Mouse (Mus musculus) kidney, embryonic 15.5 days (tissue): Measurements from ENCODE around the gene Lsr. TPM values are rescaled to one million over a fixed set of nuclear protein-coding genes. Genes with fewer than 3 reads are reported as not detected.

Source experiments
- ATAC-seq: fragments of 200-750 bp; cut with Nextera tagmentation; replicated peaks from 2 replicates; pipeline ENCODE4 v1.8.0; 2017; ENCODE audit warnings: moderate TSS enrichment; ENCODE audit not compliant: low FRiP score
- H3K27ac ChIP-seq: fragments of 300-500 bp; sonication (generic); 2 replicates; pipeline ENCODE4 v1.5.1; 2015; ENCODE audit warnings: mild to moderate bottlenecking, inconsistent platforms
- H3K27me3 ChIP-seq: fragments of 300-500 bp; sonication (generic); 2 replicates; pipeline ENCODE4 v1.6.1; 2015; ENCODE audit warnings: inconsistent platforms
- H3K36me3 ChIP-seq: fragments of 300-500 bp; sonication (generic); 2 replicates; pipeline ENCODE4 v1.6.1; 2015; ENCODE audit warnings: inconsistent platforms
- H3K4me1 ChIP-seq: fragments of 300-500 bp; sonication (generic); 2 replicates; pipeline ENCODE4 v1.6.1; 2015; ENCODE audit warnings: inconsistent platforms
- H3K4me2 ChIP-seq: fragments of 300-500 bp; sonication (generic); 2 replicates; pipeline ENCODE4 v1.6.1; 2015; ENCODE audit warnings: moderate library complexity, mild to moderate bottlenecking, inconsistent platforms
- H3K4me3 ChIP-seq: fragments of 300-500 bp; sonication (generic); replicated peaks from 2 replicates; pipeline ENCODE4 v1.5.1; 2015; ENCODE audit warnings: mild to moderate bottlenecking, inconsistent platforms
- H3K9ac ChIP-seq: fragments of 300-500 bp; sonication (generic); 2 replicates; pipeline ENCODE4 v1.6.1; 2015; ENCODE audit warnings: mild to moderate bottlenecking, inconsistent platforms
- H3K9me3 ChIP-seq: fragments of 300-500 bp; sonication (generic); replicated peaks from 2 replicates; pipeline ENCODE4 v1.6.1; 2016; ENCODE audit warnings: inconsistent platforms
- WGBS: fragments of 180-500 bp; shearing (Covaris S2); methylation state at CpG from one replicate; pipeline ENCODE4 v1.1.7; 2015; ENCODE audit warnings: mixed read lengths; 5-methylcytosine and 5-hydroxymethylcytosine counted together
- polyA plus RNA-seq: library from polyadenylated mRNA; unstranded; fragments of >200 nt; fragmentation: Nextera tagmentation; extraction: Ambion mirVana; gene quantifications from 2 replicates; pipeline ENCODE4 v1.2.1, GENCODE M21; 2015

Lsr gene
- polyA plus RNA-seq, 1 experiment from 2014 or later = 62.7 TPM

DNA sequence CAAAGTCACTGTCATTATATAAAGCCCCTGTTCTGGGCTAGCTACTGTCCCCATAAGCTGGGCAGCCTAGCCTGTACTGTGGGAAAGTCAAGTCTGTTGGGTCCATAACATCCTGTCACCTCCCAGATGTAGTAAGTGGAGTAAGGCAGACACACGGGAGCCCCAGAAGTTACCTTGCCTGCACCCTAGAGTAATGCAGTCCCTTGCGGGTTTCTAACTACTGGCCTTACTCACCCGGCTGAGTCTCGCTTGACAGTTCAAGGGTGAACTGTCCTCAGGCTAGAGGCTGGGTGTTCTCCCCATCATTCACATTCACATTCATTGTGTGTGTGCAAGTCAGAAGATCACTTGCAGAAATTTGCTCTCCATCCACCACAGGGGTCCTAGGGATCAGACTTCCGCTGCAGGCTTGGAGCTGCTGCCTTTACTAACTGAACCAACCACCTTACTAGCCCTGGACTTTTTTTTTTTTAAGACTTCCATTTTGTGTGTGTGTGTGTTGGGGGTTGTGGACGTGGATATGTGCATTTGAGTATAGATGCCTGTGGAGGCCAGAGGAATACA is 13.4 kb downstream of the Lsr start:
- no peak for ATAC-seq
- H3K9ac ChIP-seq = no peak overlapping the region
- peaks cover 49% of the 10 kb centered on the region for H3K36me3 ChIP-seq
- H3K27me3 ChIP-seq = no peaks in the 10 kb centered on the region
- H3K4me1 ChIP-seq = peaks cover 24% of the 10 kb centered on the region
- H3K27ac ChIP-seq = no peak overlapping the region
- H3K9me3 ChIP-seq = no peaks in the 10 kb centered on the region
- H3K4me2 ChIP-seq = no peak overlapping the region
- WGBS = 91% methylated on average over 6 of the region's 6 CpGs
- no peak overlapping the region for H3K4me3 ChIP-seq

DNA sequence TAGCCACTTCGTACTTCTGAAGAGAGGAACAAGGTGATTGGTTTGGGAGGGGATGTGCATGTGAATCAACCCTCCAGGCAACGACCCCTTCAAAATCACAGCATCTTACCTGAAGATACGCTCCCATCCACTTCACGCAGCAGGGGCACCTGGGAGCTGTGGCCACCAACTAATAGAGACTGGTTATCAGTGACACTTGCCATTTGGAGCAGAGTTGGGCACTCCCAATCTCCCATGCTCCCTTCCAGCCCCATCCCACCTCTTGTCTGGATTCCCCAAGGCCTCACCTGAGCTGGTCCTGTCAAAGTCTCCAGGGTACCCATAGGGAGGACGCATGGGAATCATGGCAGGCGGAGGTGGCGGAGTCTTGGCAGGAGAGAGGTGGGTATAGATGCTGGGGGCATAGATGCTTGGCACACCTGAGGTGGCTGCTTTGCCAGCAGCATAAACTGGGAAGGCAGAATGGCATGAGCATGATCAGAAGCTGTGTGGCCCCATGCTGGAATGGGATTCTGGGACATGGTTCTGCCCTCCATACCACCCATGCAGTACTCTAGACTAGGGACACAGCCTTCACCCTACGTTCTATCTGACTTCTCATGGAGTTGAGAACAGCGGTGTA is 14.3 kb downstream of the Lsr start:
- WGBS = 94% methylated on average over 9 of the region's 9 CpGs
- no peaks in the 10 kb centered on the region for H3K9me3 ChIP-seq
- no peak overlapping the region for H3K4me2 ChIP-seq
- H3K4me3 ChIP-seq = no peak overlapping the region
- no peaks in the 10 kb centered on the region for H3K27me3 ChIP-seq
- no peak overlapping the region for H3K9ac ChIP-seq
- ATAC-seq = no peak
- H3K36me3 ChIP-seq = peaks cover 52% of the 10 kb centered on the region
- 0 out of 2 replicates have a peak overlapping the region, but pooled peaks have one; percentile 99 for H3K27ac ChIP-seq
- peaks cover 24% of the 10 kb centered on the region for H3K4me1 ChIP-seq

DNA sequence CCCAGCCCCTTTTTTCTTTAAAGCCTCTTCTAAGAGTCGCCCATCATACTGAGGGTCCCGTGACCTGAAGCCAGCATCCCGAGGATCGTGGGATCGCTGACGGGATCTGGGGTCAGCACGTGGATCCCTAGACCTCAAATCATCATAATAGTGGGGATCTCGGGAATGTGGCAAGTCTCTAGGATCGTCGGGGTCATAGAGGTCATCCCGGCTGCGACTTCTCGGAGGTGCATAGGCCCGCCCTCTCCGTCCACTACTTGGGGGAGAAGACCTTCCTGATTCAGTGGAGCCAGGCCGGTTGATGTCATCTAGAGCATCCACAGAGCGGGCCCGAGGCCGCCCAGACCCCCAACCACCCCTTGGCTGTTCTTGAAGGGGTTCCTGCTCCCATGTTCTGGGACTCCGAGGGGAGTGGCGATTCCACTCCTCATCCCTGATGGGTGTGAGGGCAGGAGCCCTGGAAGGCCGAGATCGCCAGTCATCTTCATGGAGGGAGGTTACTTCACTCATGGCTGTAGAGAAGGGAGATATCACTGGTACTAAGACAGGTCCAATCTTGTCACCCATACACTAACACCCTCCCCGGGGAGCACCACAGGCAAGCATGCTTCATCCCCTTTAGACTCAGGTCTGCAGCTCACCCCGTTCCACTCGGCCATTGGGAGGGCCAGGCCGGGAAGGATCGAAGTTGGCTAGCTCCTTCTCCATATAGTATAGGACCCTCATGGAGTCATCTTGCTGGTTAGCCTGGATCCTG is 15.0 kb downstream of the Lsr start:
- Histone ChIP-seq H3K4me3 (peak overlapping the region; percentile 93), H3K27ac (peak overlapping the region; percentile 99), H3K4me1 (peaks cover 24% of the 10 kb centered on the region), H3K36me3 (peaks cover 59% of the 10 kb centered on the region), H3K27me3 (no peaks in the 10 kb centered on the region), H3K9ac (peak overlapping the region; percentile 100), H3K9me3 (no peaks in the 10 kb centered on the region), H3K4me2 (peak overlapping the region; percentile 90)
- WGBS = 69% methylated on average over 28 of the region's 28 CpGs
- ATAC-seq = no peak

DNA sequence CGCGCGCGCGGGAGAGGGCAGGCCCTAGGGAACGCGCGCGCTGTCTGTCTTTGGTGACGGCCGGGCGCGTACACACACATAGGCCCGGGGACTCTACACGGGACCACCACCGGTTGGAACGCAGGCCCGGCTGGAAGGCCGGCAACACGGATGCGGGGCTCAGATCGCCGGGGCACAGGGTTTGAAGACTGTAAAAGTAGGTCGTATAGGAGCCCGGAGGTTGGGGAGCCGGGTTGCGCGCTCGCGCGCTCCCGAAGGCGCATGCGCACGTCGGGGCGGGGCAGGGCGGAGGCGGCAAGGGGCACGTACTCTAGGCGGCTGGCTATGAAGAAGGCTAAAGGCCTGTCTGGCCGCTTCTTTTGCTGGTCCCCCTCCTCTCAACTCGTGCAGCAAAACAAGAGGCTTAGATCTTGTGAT is 15.9 kb downstream of the Lsr start:
- no peaks in the 10 kb centered on the region for H3K27me3 ChIP-seq
- no peaks in the 10 kb centered on the region for H3K9me3 ChIP-seq
- peaks cover 62% of the 10 kb centered on the region for H3K36me3 ChIP-seq
- peak overlapping the region; percentile 99 for H3K27ac ChIP-seq
- peaks cover 24% of the 10 kb centered on the region for H3K4me1 ChIP-seq
- peak overlapping the region; percentile 90 for H3K4me2 ChIP-seq
- ATAC-seq = peak; percentile 71
- H3K9ac ChIP-seq = peak overlapping the region; percentile 100
- peak overlapping the region; percentile 93 for H3K4me3 ChIP-seq
- under 1% methylated on average over 43 of the region's 43 CpGs for WGBS

DNA sequence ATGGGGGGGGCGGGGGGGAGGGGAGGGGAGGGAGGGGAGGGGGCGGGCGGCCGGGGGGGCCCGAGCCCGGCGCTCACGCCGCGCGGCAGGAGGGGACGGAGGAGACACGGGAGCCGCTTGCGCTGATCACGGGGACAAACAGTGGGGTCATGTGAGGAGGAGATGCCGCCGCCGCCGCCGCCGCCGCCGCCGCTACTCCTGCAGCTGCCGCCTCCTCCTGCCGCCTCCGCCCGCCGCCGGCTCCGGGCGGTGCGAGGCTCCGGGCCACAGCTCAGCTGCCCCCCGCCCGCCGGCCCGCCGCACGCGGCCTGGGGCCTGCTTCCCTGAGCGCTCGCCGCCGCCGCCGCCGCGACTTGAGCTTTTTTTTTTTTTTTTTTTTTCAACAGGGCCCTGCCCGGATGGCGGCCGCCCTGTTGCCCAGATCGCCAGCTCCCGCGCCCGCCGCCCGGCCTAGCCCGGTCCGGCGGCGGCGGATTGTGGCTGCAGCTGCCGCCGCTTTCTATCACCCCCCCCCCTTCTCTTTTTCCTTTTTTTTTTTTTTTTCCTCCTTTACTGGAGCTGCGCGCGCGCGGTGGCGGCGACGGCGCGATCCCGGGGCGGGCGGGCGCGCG is 16.4 kb downstream of the Lsr start, which contains the start of gene Usf2:
Gene Usf2, minus strand, starts transcription at position 48 of the 611 bp plus-strand sequence.
- WGBS = 0% methylated on average over 60 of the region's 82 CpGs
- peak; percentile 49 for ATAC-seq
- Histone ChIP-seq H3K4me3 (peak within 1 kb of the TSS; percentile 93), H3K9me3 (no peaks in the 10 kb centered on the region), H3K4me2 (peak within 1 kb of the TSS; percentile 90), H3K27ac (peak within 1 kb of the TSS; percentile 99), H3K4me1 (peaks cover 24% of the 10 kb centered on the region), H3K27me3 (no peaks in the 10 kb centered on the region), H3K36me3 (peaks cover 66% of the 10 kb centered on the region), H3K9ac (peak within 1 kb of the TSS; percentile 100)

DNA sequence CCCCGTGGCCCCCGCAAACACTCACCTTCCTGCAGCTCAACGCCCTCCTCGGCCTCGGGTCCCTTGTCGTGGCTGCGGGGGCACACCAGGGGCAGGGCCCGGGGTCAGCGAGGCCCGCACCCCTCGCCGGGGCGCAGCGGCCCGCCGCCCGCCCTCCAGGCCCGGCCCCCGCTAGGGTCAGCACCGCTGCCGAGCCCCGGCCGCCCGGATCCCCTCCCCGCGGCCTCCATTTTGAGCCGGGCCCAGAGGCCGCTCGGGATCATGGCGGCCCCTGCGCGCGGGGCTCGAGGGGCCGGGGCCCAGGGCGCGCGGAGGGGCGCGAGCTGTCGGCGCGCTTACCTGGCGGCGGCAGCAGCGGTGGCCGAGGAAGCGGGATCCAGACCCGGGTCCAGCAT is 16.9 kb downstream of the Lsr start:
- WGBS = under 1% methylated on average over 42 of the region's 49 CpGs
- Histone ChIP-seq H3K4me1 (peaks cover 24% of the 10 kb centered on the region), H3K27me3 (no peaks in the 10 kb centered on the region), H3K9ac (peak overlapping the region; percentile 100), H3K36me3 (peaks cover 66% of the 10 kb centered on the region), H3K4me3 (peak overlapping the region; percentile 93), H3K9me3 (no peaks in the 10 kb centered on the region), H3K4me2 (peak overlapping the region; percentile 90), H3K27ac (peak overlapping the region; percentile 99)
- ATAC-seq = peak; percentile 34

DNA sequence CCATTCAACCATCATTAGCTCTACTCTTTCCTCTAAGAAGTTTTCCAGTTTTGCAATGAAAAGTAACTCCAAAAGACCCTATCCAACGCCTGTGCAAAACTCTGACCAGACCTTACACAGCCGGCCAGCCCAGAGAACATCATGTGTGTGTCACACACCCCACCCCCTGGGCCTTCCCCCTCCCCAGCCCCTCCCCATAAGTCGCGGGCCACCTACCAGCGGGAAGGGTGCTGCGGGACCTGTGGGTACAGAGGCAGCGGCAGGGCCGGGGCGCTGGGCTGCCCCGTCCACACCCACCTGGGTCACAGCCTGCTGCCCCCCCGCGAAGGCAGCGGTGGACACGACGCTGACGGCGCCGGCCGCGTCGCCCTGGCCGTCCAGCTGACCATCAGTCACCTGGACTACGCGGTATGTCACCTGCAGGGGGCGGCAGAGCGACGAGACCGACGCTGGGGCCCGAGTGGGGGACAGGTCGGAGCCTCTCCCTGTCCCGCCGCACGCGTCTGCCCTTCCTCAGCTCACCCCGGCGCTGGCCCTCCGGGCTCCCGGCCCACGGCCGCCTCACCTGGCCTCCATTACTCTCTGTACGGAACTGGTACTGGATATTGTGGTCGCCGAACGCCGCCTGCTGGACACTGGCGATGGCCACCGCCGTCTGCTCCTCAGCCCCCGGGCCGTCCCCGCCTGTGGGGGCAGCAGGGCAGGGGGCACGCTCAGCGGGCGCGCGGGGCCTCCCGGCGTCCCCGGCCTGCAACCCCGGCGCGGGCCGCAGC is 17.5 kb downstream of the Lsr start:
- Histone ChIP-seq H3K4me2 (peak overlapping the region; percentile 90), H3K36me3 (peaks cover 67% of the 10 kb centered on the region), H3K9ac (peak overlapping the region; percentile 100), H3K4me3 (peak overlapping the region; percentile 93), H3K27me3 (no peaks in the 10 kb centered on the region), H3K27ac (peak overlapping the region; percentile 99), H3K9me3 (no peaks in the 10 kb centered on the region), H3K4me1 (peaks cover 24% of the 10 kb centered on the region)
- peak; percentile 81 for ATAC-seq
- WGBS = under 1% methylated on average over 56 of the region's 64 CpGs

DNA sequence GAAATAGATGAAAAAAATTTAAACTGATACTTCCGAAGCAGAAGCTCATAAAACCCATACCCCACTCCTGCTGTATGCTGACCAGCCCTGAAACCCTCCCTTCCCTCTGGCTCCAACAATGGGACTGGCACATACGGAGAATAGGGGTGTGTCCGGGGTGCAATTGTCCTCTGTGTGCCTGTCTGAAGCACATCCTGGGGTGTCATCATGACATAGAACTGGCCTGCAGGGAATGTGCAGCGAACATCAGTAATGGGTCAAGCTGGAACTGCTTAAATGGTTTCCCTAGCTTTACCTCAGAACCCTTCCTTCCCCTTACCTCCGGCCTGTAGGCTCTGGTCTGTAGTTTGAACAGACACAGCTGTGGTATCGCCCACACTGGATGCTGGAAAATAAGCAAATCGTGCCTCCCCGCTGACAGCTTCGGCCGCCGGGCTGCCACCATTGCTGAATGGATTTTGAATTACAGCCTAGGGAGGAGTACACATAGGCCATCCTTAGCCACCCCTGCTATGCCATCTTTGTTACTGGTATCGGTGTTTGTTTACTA is 18.2 kb downstream of the Lsr start:
- H3K4me1 ChIP-seq = peaks cover 24% of the 10 kb centered on the region
- H3K27me3 ChIP-seq = no peaks in the 10 kb centered on the region
- ATAC-seq = no peak
- peaks cover 74% of the 10 kb centered on the region for H3K36me3 ChIP-seq
- WGBS = 77% methylated on average over 12 of the region's 12 CpGs
- H3K27ac ChIP-seq = 0 out of 2 replicates have a peak overlapping the region, but pooled peaks have one; percentile 99
- H3K4me2 ChIP-seq = peak overlapping the region; percentile 90
- peak overlapping the region; percentile 93 for H3K4me3 ChIP-seq
- H3K9me3 ChIP-seq = no peaks in the 10 kb centered on the region
- peak overlapping the region; percentile 100 for H3K9ac ChIP-seq

DNA sequence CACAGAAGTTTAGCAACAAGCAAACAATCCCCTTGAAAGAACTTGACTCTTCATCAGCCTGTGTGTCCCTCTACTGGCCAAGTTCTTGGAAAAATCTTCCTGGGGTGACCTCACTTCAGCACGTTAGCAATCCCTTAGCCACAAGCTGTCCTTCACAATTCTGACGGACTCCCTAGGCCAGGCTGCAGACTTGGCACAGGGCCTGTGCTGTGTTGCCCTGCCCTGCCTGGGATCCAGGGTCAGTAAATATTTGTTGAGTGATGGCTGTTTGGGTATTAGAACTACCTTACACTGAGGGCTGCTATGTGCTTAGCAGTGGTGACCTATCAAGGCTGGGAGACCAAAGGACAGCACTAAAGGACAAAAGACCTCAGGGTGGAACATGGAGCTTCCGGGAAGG is 19.2 kb downstream of the Lsr start:
- Histone ChIP-seq H3K9me3 (no peaks in the 10 kb centered on the region), H3K4me3 (no peak overlapping the region), H3K36me3 (peaks cover 74% of the 10 kb centered on the region), H3K27ac (no peak overlapping the region), H3K27me3 (no peaks in the 10 kb centered on the region), H3K9ac (no peak overlapping the region), H3K4me1 (peaks cover 24% of the 10 kb centered on the region), H3K4me2 (no peak overlapping the region)
- WGBS = 81% methylated on average over 3 of the region's 3 CpGs
- ATAC-seq = no peak

DNA sequence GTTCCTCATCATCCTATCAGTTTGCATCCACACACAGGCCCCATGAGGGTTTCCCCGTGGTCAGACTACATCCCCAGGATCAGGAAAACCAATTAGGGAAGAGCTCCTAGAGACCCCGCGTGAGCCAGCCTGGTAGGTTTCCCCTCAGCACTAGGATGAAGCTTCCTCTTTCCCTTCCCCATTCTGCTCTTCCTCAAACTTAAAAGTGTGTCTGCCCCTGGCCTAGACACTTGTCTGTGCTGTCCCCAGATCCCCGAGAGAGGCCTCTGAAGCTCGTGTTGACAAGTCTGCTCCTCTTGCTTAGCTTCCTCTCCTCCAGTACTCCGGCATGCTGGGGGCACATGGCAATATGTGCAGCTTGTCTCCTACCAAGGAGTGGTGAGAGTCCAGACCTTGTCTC is 19.8 kb downstream of the Lsr start:
- H3K4me1 ChIP-seq = peaks cover 18% of the 10 kb centered on the region
- no peak overlapping the region for H3K4me3 ChIP-seq
- H3K27ac ChIP-seq = no peak overlapping the region
- 85% methylated on average over 6 of the region's 6 CpGs for WGBS
- no peak for ATAC-seq
- H3K27me3 ChIP-seq = no peaks in the 10 kb centered on the region
- no peaks in the 10 kb centered on the region for H3K9me3 ChIP-seq
- no peak overlapping the region for H3K9ac ChIP-seq
- H3K4me2 ChIP-seq = no peak overlapping the region
- H3K36me3 ChIP-seq = peaks cover 72% of the 10 kb centered on the region
